Mouse (Mus musculus): Measurements from ENCODE around the gene Gm49320.
"Not testable (repeated sequence)": the region's sequence is repeated elsewhere in the genome, so short reads cannot be mapped to it uniquely, and the experiment has no call there.

Gm49320 gene

DNA sequence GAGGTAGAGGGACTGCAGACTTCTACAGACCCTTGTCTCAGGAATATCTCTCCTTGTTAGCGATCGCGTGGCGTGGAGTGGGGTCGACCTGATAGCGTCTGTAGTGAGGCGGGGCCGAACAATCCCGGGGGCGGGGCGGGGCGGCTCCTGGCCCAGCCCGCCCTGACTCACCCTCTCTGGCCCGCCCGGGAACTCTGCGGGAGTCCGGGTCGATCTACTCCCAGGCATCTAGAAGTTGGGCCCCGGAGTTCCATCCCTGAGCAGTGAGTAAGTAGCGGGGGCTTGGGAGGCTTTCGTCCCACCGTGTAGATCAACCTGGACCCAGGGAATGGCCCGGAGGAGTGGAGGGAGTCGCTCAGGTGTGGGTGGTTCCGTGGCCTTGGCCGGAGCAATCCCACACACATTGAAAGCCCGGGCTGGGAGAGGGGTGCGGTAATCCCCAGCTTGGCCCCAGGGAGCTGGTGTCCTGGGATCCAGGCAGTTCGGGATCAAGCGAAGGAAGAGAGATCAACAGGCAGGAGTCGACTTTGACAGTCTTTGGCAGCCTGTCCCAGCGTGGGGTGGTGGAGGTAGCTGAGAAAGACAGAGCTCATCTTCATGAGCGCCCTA is 11.8 kb upstream of the Gm49320 start, which contains the start of gene Lrrc8e:
TSS of gene Lrrc8e (plus strand) at position 89 of the 609 bp plus-strand sequence.
- no peak for DNase-seq

DNA sequence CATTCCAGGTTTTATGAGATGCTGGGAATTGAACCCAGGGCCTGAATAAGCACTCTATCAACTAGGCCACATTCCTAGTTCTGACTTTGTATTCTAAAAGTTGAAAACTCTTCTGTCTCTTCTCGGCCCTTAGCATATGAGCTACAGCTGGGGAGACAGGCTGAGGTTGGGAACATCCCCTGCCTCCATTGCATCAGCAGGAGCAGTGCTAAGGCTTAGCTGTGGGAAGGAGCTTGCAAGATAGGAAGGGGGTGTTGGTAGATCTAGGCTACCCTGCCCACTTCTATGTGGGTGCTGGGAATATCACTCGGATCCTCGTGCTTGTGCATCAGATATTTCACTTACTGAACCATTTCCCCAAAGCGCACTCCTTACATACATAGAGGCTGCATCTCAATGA is 10.7 kb upstream of the Gm49320 start:
- DNase-seq = no peak

DNA sequence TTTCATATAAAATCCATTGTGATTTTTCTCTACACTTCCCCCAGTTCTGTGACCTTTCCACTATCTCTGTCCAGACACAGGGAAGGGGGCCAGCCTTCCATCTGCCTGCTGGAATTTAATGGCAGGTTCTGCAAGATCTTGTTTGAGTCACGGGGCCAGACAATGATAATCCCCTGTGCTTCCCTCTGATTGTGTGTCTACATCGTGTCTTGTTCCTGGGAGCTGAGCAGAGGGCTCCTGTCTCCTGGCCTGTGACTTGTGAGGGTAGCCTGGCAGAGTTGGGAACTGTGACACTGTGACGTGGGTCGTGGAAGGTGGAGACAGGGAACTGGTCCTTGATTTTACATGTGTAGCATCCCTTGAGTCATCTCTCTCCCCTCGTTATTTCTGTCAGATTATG is 8.9 kb upstream of the Gm49320 start:
- DNase-seq = no peak

DNA sequence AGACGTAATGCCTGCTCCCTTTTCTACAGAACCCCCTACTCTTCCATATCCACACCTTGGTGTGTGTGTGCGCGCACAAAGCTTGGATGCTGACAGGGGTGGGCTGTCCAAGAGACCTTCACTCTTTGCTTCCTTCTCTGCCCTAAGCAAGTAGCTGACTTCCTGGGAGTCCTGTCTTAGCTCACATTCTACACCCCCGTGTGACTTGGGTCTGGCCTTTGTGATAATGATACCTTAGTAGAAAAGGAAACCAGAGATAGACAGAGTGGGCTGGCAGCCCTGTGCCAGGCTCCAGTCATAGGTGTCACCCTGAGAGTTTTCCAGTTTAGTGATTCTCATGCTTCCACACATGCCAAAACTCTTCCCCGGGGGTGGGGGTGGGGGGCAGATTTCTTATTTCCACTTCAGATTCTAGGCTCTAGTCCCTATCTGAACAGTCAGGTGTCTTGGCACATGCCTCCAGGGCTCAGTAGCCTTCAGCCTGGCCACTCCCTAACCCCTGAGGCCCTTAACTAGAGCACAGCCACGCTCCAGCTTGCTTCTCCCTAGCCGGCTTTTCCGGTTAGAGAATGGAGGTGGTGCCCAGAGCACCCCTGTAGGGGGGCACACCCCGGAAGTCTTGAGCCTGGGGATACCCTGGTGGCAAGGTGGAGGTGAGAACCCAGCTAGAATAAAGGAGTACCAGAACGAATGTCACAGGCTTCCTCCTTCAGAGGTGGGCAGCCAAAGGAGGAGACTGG is 7.9 kb upstream of the Gm49320 start:
- no peak for DNase-seq

DNA sequence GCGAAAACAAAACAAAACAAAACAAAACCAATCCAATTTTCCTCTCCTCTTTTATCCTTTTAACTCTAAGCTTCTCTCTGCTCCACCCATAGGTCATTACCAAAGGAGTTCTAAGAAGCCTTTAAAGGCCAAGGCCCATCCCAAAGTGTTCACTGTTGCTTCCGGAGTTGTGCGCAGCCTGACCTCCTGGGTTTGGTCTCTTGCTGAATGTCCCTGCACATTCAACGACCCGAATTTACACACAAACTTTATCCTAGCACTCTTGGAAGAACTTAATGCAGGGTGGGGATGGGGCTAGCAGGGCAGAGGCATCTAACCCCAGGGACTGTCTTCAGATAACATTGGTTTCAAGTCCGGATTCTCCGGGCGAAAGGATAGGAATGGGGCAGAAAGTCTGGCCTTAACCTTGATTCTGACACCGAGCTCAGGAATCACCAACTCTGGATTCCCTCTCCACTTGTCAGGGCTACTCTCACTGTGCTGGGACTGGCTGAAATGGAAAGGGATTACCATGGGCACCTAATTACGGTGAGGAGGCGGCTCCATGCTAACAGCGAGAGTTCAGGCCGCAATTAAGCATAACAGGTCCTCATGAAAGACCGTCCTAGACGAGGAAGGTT is 741 bp upstream of the Gm49320 start:
- no peak for DNase-seq

DNA sequence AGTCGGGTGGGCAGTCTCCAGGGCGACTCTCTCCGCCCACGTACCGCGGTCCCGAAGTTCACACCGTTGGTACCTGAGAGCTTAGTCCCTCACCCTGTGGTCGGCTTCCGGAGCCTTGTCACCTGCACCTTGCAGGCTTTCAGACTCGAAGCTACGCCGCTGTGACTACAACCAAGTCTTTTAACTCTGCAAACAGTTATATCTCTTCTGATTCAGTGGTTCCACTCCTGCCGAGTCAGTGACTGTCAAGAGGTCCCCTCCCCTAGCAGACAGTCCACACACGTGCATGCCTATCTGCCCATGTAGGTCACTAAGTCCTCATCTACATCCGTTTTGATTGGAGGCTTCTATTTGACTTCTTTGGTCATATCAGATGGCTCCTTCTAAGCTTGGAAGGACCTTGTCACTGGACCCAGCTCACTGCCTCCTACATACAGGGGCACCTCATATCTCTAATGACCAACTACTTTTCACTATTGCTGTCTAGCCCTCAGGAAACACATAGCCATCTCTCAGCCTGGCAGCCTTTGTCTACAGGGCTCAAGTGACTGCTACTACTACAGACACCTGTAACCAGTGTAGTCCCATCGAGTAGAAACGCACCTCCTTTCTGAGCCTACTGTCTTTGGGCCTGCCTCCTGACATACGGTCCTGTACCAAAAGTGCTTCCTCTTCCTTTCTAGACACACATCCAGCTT is 677 bp downstream of the Gm49320 start:
- no peak for DNase-seq

DNA sequence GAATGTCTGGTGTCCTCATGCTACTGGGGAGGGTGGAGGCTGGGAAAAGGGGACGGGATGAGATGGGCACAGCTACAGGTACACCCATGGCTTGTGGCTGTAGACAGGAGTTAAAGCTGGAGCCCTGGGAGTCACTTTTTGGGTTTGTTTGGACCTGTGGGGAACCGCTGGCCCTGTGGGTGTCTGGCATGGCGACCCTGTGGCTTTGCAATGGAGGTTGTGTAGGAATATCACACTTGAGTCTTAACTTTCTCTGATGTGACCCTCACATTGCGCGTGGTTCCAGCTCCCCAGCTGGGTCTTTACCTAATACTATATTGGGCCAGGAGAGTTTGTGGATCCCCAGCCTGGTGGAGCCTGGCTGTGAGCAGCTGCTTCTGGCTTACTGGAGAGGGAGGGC is 6.4 kb downstream of the Gm49320 start:
- no peak for DNase-seq

DNA sequence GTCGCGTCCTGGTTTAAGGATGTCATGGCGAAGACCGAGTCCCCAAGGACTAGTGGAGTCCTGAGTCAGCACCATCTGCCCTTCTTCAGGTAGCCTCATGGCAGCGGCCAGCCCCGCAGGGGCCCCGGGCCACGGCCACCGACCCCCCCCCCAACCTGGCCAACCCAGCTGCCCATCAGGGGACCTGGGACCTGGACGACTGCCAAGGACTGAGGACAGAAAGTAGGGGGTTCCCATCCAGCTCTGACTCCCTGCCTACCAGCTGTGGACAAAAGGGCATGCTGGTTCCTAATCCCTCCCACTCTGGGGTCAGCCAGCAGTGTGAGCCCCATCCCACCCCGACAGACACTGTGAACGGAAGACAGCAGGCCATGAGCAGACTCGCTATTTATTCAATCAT is 7.1 kb downstream of the Gm49320 start:
- DNase-seq = no peak

DNA sequence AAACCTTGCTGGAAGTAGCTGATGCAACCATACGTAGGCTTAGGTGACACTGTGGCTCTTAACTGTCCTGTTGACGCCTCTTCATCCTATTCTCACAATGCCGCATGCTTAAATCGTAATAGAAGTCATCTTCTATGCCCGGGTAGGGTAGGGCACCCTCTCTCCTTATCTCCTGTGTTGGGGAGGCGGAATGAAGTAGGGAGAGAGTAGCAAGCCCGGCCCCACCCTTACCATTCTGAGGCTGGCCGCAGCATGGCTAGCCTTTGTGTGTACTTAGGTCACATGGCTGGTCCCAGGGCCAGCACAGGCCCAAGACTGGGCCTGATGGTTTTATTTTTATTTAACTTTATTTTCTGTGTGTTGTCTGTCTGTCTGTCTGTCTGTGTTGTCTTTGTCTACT is 8.6 kb downstream of the Gm49320 start:
- DNase-seq = no peak

DNA sequence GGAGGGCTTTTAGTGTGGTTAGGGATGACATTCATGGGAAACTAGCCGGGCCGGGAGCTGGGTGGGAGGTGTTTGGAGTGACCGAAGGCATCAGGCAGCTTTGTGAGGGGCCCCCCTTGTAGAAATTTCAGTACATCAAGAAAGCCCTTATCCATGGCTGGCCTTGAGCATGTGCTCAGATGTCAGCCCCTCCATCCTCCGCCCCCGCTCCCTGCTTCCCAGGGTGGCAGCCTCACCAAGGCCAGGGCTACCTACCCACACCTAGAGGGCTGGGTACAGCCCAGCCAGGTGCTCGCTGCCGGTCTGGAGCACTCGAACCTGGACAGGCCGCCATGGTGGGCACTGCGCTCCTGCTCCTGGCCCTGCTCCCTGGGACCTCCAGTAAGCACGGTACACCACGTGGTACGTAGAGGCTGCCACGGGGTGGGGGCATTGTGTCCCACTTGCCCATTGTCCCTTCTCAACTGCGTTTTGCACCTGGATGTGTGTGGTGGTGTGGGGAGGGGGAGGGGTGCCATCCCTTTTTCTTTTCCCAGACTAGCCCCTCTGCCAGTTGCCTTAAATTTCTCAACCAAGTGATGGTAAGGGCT is 9.4 kb downstream of the Gm49320 start, which contains the start of gene Tgfbr3l:
TSS of gene Tgfbr3l (plus strand) at position 264 of the 590 bp plus-strand sequence.
- no peak for DNase-seq

DNA sequence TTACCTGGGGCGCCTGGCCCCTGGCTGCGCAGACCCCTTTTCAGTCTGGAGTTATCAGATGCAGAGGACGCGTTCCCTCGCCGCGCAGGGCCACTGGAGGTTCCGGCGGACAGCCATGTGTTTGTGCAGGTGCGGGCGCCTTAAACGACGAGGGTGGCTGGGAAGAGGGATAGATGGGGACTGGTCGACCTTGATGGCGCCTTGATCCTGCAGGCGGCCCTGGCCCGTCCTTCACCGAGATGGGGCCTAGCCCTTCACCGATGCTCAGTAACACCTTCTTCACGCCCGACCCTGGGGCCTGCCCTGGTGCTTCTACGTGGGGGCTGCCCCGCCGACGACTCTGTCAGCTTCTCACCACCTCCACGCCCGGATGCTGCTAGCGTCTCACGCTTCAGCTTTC is 10.5 kb downstream of the Gm49320 start:
- DNase-seq = no peak

DNA sequence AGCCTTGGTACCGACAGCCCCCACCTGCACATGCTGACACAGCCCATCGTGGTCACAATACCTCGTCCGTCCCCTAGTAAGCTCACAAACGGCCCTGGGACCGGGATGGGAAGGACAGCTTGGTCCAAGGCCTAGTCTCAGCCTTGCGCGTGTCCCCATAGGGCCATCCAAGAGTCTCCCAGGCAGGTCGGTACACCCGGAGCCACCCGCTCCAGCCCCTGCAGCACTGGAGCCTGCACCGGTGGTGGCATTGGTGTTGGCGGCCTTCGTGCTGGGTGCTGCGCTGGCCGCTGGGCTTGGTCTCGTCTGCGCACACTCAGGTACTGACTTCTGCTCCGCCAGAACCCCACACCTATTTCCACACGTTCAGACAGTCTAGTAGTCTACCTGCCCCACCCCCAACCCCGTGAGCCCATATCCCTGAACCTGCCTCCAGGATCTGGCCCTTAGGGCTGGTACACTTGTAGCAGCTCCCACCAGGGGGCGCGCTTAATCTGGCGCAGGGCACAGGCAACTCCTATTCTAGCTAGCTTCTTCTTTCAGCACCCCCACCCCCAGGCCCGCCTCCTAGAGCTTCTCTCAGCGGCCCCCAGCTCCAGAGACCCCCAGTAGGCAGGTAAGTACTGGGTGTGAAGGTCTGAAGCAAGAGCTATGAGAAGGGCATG is 11.8 kb downstream of the Gm49320 start:
- peak; percentile 65 to 86 for DNase-seq

DNA sequence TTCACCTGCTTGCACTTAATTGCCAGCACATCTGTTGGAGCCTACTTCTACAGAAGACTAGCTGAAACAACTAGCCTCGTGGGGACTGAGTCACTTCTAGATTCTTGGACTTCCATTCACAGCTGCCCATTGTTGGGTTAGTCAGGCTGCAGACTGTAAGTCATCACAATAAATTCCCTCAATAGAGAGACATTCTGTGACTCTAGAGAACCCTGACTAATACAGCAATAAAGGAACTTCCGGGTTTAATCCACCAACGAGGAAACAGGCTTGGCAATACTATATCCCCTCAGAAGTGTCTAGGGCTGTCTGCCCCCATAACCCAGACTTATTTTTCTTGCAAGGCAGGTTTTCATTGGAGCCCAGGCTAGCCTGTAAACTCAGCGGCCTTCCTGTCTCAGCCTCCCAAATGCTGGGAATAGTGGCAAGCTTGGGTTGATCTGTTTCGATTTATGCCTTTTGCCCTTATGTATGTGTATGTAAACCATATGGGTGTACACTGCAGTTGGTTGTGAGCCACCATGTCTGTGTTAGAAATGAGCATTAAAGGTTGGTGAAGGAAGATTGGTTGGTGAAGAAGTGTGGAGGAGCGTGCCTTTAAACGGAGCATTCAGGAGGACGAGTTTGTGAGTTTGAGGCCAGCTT is 13.6 kb downstream of the Gm49320 start:
- DNase-seq = no peak

DNA sequence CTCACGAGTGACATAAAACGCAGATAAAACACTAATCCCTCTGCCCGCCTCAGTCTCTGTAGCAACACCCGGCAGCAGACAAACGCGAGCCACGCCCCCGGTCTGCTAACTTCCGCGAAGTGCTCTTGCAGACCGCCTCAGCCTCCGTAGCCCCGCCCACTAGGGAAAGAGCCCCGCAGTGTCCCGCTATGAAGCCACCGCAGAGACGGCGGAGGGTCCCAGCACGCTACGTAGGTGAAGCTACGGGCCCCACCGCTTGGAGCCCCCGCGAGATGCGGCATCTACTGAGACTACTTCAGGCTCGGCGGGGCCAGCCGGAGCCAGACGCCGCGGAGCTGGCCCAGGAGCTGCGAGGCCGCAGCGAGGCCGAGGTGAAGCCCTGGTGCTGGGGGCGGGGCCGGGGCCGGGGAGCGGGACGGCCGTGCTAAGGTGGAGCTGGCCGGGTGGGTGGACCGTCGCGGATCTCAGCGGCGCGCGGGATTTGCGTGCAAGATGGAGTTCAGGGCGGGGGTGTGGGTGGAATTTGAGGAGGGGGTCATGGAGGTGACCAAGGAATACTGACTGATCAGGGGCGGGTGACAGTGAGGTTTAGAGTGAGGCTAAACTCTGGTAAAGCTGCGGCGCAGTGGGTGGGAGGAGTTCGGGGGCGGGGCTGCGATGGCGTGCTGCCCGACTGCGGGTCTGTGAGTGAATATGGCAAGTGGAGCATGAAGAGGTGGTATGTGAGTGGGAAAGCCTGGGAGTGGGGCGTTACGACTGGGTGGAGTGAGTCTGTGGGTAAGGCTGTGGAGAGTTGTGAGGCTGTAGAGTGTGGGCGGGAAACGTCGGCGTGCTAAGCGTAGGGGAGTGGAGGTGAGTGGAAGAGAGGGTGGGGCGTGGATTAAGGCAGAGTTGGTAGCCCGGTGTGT is 14.5 kb downstream of the Gm49320 start, which contains the start of gene Snapc2:
TSS of gene Snapc2 (plus strand) at position 147 of the 908 bp plus-strand sequence.
- peak; percentile 90 to 98 for DNase-seq

DNA sequence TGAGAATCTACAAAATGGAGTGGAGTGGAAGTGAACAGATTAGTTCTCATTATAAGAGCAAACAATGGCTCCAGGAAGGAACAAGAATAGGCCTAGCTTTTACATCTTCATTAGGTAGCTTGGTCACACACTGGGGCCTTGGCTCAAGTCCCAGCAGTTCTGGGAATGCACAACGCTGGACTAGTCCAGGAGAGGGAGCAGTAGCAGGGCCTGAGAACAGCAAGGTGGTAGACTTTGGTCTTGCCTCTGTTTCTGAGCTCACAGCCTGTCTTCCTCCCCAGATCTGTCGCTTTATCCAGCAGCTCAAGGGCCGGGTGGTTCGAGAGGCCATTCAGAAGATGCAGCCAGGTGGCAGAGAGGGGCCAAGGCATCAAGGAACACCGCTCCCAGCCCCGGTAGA is 15.3 kb downstream of the Gm49320 start:
- DNase-seq = no peak

DNA sequence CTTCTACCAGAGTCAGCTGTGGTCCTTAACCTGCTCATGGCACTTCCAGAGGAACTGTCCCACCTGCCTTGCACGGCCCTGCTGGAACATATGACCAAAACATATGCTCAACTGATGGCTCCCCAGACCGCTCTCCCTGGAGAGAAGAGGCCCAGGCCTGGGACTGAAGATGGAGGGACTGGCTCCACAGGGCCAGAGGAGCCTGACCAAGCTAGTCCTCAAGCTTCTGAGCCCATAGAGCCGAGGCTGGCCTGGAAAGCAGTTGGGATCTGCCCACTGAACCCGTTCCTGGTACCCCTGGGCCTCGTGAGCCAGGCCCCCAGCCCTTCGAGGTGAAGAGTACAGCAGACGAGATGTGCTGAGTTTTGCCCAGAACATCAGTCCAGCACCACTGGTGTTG is 16.8 kb downstream of the Gm49320 start:
- DNase-seq = not testable (repeated sequence)

DNA sequence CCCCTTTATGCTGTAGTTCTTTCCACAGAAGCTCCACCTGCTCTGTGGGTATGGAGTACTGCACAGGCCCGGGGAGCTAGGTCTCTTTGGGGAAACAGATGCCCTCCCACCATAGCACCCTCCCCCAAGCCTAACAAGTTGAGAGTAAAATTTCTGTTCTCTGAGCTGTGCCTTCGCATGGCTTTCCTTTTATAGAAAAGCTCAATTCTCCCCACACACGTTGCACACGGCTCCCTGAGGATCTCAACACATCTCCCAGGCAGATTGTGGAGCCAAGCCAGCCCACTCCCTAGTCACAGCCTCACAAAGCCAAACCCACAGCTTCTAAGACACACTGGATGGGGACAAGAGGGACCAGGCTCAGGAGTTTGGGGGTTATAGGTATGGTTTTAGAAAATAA is 18.2 kb downstream of the Gm49320 start:
- DNase-seq = no peak

DNA sequence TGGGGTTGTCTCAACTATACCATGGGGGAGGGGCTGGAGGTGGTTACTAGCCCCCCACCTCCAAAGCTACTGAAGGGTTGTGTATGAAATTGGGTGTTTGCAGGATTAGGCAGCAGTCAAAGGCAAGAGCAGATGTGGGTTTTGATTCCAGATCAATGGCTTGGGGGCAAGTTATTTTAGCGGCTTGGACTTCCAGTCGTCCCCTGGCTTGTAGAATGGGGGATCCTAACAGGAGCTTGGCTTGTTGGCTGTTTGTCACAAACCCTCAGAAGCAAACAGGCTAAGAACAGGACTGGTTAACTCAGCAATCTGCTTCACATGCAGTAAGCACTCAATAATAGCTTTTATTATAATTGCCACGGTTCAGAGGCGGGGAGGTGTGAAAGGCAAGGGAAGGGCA is 18.7 kb downstream of the Gm49320 start:
- DNase-seq = no peak

DNA sequence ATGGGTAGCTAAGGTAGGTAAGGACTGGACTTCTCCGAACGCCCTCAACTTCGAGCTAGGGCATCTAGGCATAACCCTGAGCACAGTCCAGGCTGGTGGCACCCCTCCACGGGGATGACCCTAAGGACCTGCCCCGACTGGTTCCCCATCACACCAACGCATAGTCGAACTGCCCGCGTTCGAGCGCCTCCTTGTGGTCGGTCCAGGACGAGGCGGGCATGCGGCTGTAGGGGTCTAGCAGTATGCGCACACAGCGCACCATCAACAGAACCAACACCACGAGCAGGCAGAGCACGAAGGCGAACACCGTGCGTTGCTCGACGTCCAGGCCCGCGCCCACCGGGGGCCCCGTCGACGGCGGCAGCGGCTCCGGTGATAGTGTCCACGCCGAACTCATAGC is 19.6 kb downstream of the Gm49320 start:
- peak; percentile 58 to 75 for DNase-seq

DNA sequence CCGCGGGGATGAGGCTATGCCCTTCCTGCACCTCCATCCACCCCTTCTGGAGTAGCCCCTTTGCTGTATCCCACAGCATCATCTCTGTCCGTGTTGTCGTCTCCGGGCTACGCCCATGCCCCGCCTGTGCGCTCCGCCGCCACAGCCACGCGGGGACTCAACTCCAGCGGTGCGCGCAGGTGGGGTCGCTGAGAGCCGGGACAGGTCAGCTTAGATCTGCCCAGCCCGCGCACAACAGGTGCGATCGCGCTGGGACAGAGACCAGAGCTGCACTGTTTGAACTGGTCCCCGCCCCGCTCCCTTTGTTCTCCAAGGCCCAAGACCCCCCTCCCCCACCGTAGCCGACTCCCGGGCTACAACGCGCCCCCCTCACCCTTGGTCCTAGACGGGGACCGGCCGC is 20.0 kb downstream of the Gm49320 start:
- peak in 1 of 2 experiments; percentile 40 for DNase-seq

Data from spleen, adult 18-20 months (tissue).